Mouse (Mus musculus) lung, embryonic 15.5 days (tissue): Measurements from ENCODE around the gene Med19. TPM values are rescaled to one million over a fixed set of nuclear protein-coding genes. Genes with fewer than 3 reads are reported as not detected.

Experiments
- ATAC-seq: fragments of 200-750 bp; cut with Nextera tagmentation; 2 replicates; pipeline ENCODE4 v1.8.0; 2017; ENCODE audit warnings: moderate number of reproducible peaks, borderline replicate concordance; ENCODE audit not compliant: low FRiP score, low TSS enrichment; ENCODE audit errors: extremely low read depth
- H3K27ac ChIP-seq: fragments of 300-500 bp; sonication (generic); 2 replicates; pipeline ENCODE4 v1.5.1; 2015; ENCODE audit warnings: moderate library complexity, mild to moderate bottlenecking, inconsistent platforms
- H3K27me3 ChIP-seq: fragments of 300-500 bp; sonication (generic); 2 replicates; pipeline ENCODE4 v1.6.1; 2015; ENCODE audit warnings: inconsistent platforms
- H3K36me3 ChIP-seq: fragments of 300-500 bp; sonication (generic); 2 replicates; pipeline ENCODE4 v1.6.1; 2015; ENCODE audit warnings: inconsistent platforms
- H3K4me1 ChIP-seq: fragments of 300-500 bp; sonication (generic); 2 replicates; pipeline ENCODE4 v1.6.1; 2015; ENCODE audit warnings: inconsistent platforms
- H3K4me2 ChIP-seq: fragments of 300-500 bp; sonication (generic); 2 replicates; pipeline ENCODE4 v1.6.1; 2015; ENCODE audit warnings: inconsistent platforms, mild to moderate bottlenecking, moderate library complexity
- H3K4me3 ChIP-seq: fragments of 300-500 bp; sonication (generic); 2 replicates; pipeline ENCODE4 v1.5.1; 2015; ENCODE audit warnings: mild to moderate bottlenecking, inconsistent platforms
- H3K9ac ChIP-seq: fragments of 300-500 bp; sonication (generic); 2 replicates; pipeline ENCODE4 v1.6.1; 2015; ENCODE audit warnings: inconsistent platforms
- H3K9me3 ChIP-seq: fragments of 300-500 bp; sonication (generic); 2 replicates; pipeline ENCODE4 v1.6.1; 2016; ENCODE audit warnings: inconsistent platforms
- WGBS: fragments of 180-500 bp; shearing (Covaris S2); methylation state at CpG from one replicate; pipeline ENCODE4 v1.1.7; 2015; 5-methylcytosine and 5-hydroxymethylcytosine counted together
- polyA plus RNA-seq: library from polyadenylated mRNA; unstranded; fragments of >200 nt; fragmentation: Nextera tagmentation; extraction: Ambion mirVana; gene quantifications from 2 replicates; pipeline ENCODE4 v1.2.1, GENCODE M21; 2015

Med19 gene
- polyA plus RNA-seq, 1 experiment from 2014 or later = 38.0 TPM

- Histone ChIP-seq H3K9ac (no peak overlapping the region), H3K27ac (no peak overlapping the region), H3K27me3 (no peaks in the 10 kb centered on the region), H3K4me3 (no peak overlapping the region), H3K4me2 (no peak overlapping the region), H3K9me3 (no peaks in the 10 kb centered on the region), H3K36me3 (no peaks in the 10 kb centered on the region), H3K4me1 (peaks cover 32% of the 10 kb centered on the region)
- ATAC-seq = no peak
- 65% methylated on average over 1 of the region's 1 CpGs for WGBS
Measured at GRCm38 (mm10) chr2:84646138-84646537, 32.1 kb upstream of the Med19 start.

- Histone ChIP-seq H3K4me1 (peaks cover 33% of the 10 kb centered on the region), H3K36me3 (no peaks in the 10 kb centered on the region), H3K9me3 (no peaks in the 10 kb centered on the region), H3K27ac (no peak overlapping the region), H3K9ac (no peak overlapping the region), H3K27me3 (no peaks in the 10 kb centered on the region), H3K4me3 (0 out of 2 replicates have a peak overlapping the region, but pooled peaks have one; percentile 1), H3K4me2 (peak overlapping the region; percentile 64)
- ATAC-seq = no peak
- 85% methylated on average over 6 of the region's 6 CpGs for WGBS
Measured at GRCm38 (mm10) chr2:84647051-84647568, 31.1 kb upstream of the Med19 start.

- WGBS = 16% methylated on average over 6 of the region's 6 CpGs
Measured at GRCm38 (mm10) chr2:84648369-84648768, 29.8 kb upstream of the Med19 start.

GRCm38 (mm10) chr2:84649674-84650073 is 28.5 kb upstream of the Med19 start:
- Histone ChIP-seq H3K27ac (peak overlapping the region; percentile 99), H3K9me3 (no peaks in the 10 kb centered on the region), H3K4me2 (peak overlapping the region; percentile 64), H3K4me3 (peak overlapping the region; percentile 72), H3K4me1 (peaks cover 24% of the 10 kb centered on the region), H3K9ac (peak overlapping the region; percentile 87), H3K27me3 (no peaks in the 10 kb centered on the region), H3K36me3 (no peaks in the 10 kb centered on the region)
- no peak for ATAC-seq
- under 1% methylated on average over 10 of the region's 10 CpGs for WGBS

More at GRCm38 (mm10) chr2:84648369-84648768, 29.8 kb upstream of the Med19 start:
- peak overlapping the region; percentile 72 for H3K4me3 ChIP-seq
- no peaks in the 10 kb centered on the region for H3K27me3 ChIP-seq
- peak overlapping the region; percentile 64 for H3K4me2 ChIP-seq
- H3K4me1 ChIP-seq = peaks cover 30% of the 10 kb centered on the region
- 0 out of 2 replicates have a peak overlapping the region, but pooled peaks have one; percentile 19 for H3K27ac ChIP-seq
- H3K9me3 ChIP-seq = no peaks in the 10 kb centered on the region
- H3K9ac ChIP-seq = peak overlapping the region; percentile 48
- ATAC-seq = no peak
- H3K36me3 ChIP-seq = no peaks in the 10 kb centered on the region

GRCm38 (mm10) chr2:84650464-84651195 is 27.6 kb upstream of the Med19 start, which contains the start of gene Ctnnd1:
TSS of gene Ctnnd1 (minus strand) at chr2:84650765.
- WGBS = under 1% methylated on average over 15 of the region's 15 CpGs
- H3K4me3 ChIP-seq = peak within 1 kb of the TSS; percentile 72
- H3K36me3 ChIP-seq = no peaks in the 10 kb centered on the region
- peak within 1 kb of the TSS; percentile 99 for H3K27ac ChIP-seq
- H3K4me2 ChIP-seq = peak within 1 kb of the TSS; percentile 64
- no peaks in the 10 kb centered on the region for H3K9me3 ChIP-seq
- peaks cover 24% of the 10 kb centered on the region for H3K4me1 ChIP-seq
- H3K27me3 ChIP-seq = no peaks in the 10 kb centered on the region
- peak; percentile 98 for ATAC-seq
- H3K9ac ChIP-seq = peak within 1 kb of the TSS; percentile 87

- no peaks in the 10 kb centered on the region for H3K9me3 ChIP-seq
- no peaks in the 10 kb centered on the region for H3K36me3 ChIP-seq
- no peak for ATAC-seq
- H3K4me3 ChIP-seq = no peak overlapping the region
- no peaks in the 10 kb centered on the region for H3K27me3 ChIP-seq
- no peak overlapping the region for H3K4me2 ChIP-seq
- no peak overlapping the region for H3K27ac ChIP-seq
- H3K4me1 ChIP-seq = peaks cover 4% of the 10 kb centered on the region; the same call in 1 of the 2 replicates
- no peak overlapping the region for H3K9ac ChIP-seq
Measured at GRCm38 (mm10) chr2:84653354-84653753, 24.8 kb upstream of the Med19 start.

- no peak for ATAC-seq
- no peaks in the 10 kb centered on the region for H3K9me3 ChIP-seq
- H3K27ac ChIP-seq = no peak overlapping the region
- H3K4me2 ChIP-seq = no peak overlapping the region
- H3K4me1 ChIP-seq = peaks cover 4% of the 10 kb centered on the region; the same call in 1 of the 2 replicates
- WGBS = 71% methylated on average over 1 of the region's 1 CpGs
- no peaks in the 10 kb centered on the region for H3K27me3 ChIP-seq
- no peaks in the 10 kb centered on the region for H3K36me3 ChIP-seq
- H3K9ac ChIP-seq = no peak overlapping the region
- no peak overlapping the region for H3K4me3 ChIP-seq
Measured at GRCm38 (mm10) chr2:84655864-84656263, 22.3 kb upstream of the Med19 start.

- H3K4me2 ChIP-seq = no peak within 1 kb of the TSS
- no peaks in the 10 kb centered on the region for H3K9me3 ChIP-seq
- no peaks in the 10 kb centered on the region for H3K4me1 ChIP-seq
- no peaks in the 10 kb centered on the region for H3K27me3 ChIP-seq
- H3K9ac ChIP-seq = no peak within 1 kb of the TSS
- H3K4me3 ChIP-seq = no peak within 1 kb of the TSS
- no peaks in the 10 kb centered on the region for H3K36me3 ChIP-seq
- WGBS = 90% methylated on average over 32 of the region's 32 CpGs
- no peak within 1 kb of the TSS for H3K27ac ChIP-seq
- ATAC-seq = no peak
Measured at GRCm38 (mm10) chr2:84658806-84659205, 19.4 kb upstream of the Med19 start, which contains the start of gene Btbd18. TSS of gene Btbd18 (plus strand) at chr2:84659079.

- no peaks in the 10 kb centered on the region for H3K9me3 ChIP-seq
- H3K4me3 ChIP-seq = no peak overlapping the region
- no peak overlapping the region for H3K9ac ChIP-seq
- no peaks in the 10 kb centered on the region for H3K4me1 ChIP-seq
- no peak overlapping the region for H3K4me2 ChIP-seq
- H3K27me3 ChIP-seq = no peaks in the 10 kb centered on the region
- ATAC-seq = peak; percentile 46; the same call in 1 of the 2 replicates
- H3K36me3 ChIP-seq = no peaks in the 10 kb centered on the region
- 62% methylated on average over 3 of the region's 3 CpGs for WGBS
- H3K27ac ChIP-seq = no peak overlapping the region
Measured at GRCm38 (mm10) chr2:84660253-84660652, 17.9 kb upstream of the Med19 start.

GRCm38 (mm10) chr2:84662866-84663265 is 15.3 kb upstream of the Med19 start:
- Histone ChIP-seq H3K27ac (no peak overlapping the region), H3K4me2 (no peak overlapping the region), H3K9me3 (no peaks in the 10 kb centered on the region), H3K4me1 (no peaks in the 10 kb centered on the region), H3K36me3 (no peaks in the 10 kb centered on the region), H3K4me3 (no peak overlapping the region), H3K27me3 (no peaks in the 10 kb centered on the region), H3K9ac (no peak overlapping the region)
- WGBS = 27% methylated on average over 2 of the region's 2 CpGs
- no peak for ATAC-seq

GRCm38 (mm10) chr2:84666081-84666480 is 12.1 kb upstream of the Med19 start:
- H3K4me1 ChIP-seq = peaks cover 13% of the 10 kb centered on the region
- H3K27me3 ChIP-seq = no peaks in the 10 kb centered on the region
- no peak overlapping the region for H3K9ac ChIP-seq
- H3K9me3 ChIP-seq = no peaks in the 10 kb centered on the region
- no peak for ATAC-seq
- H3K36me3 ChIP-seq = peaks cover 9% of the 10 kb centered on the region
- 35% methylated on average over 12 of the region's 12 CpGs for WGBS
- peak overlapping the region; percentile 33 for H3K27ac ChIP-seq
- H3K4me2 ChIP-seq = no peak overlapping the region
- H3K4me3 ChIP-seq = no peak overlapping the region

- WGBS = 1% methylated on average over 39 of the region's 39 CpGs
- H3K9me3 ChIP-seq = no peaks in the 10 kb centered on the region
- ATAC-seq = peak; percentile 73
Measured at GRCm38 (mm10) chr2:84669828-84670568, 8.2 kb upstream of the Med19 start.

More at GRCm38 (mm10) chr2:84669828-84670568, 8.2 kb upstream of the Med19 start:
- peaks cover 33% of the 10 kb centered on the region for H3K36me3 ChIP-seq
- H3K4me3 ChIP-seq = peak overlapping the region; percentile 97
- H3K27ac ChIP-seq = peak overlapping the region; percentile 96
- no peaks in the 10 kb centered on the region for H3K27me3 ChIP-seq
- peak overlapping the region; percentile 73 for H3K4me2 ChIP-seq
- H3K9ac ChIP-seq = peak overlapping the region; percentile 99
- H3K4me1 ChIP-seq = peaks cover 15% of the 10 kb centered on the region
